Mouse (Mus musculus): ENCODE data around the gene Nudt6. TPM values are rescaled to one million over a fixed set of nuclear protein-coding genes. Genes with fewer than 3 reads are reported as not detected.
A peak's percentile ranks its signal among the peaks of the same experiment; 100 is the strongest.

Gene Nudt6
- total and polyA plus RNA-seq, 3 experiments: 6.0 to 9.1 TPM; not detected in 1

- Histone ChIP-seq H3K4me1 (ENCODE audit: control insufficient read depth in 1 of 2, insufficient read depth in 2 of 2, low read length in 2 of 2) (peaks cover 2% of the 10 kb centered on the region in 2 experiments; a peak in 2 of 4 replicates), H3K4me3 (ENCODE audit: control insufficient read depth in 1 of 2, insufficient read depth in 1 of 2, low read depth in 2 of 2, low read length in 2 of 2) (no peak overlapping the region), H3K27ac (ENCODE audit: control insufficient read depth, low read depth, low read length) (no peak overlapping the region), H3K79me2 (ENCODE audit: control insufficient read depth, insufficient read depth, low read length, poor library complexity) (peaks cover 29% of the 10 kb centered on the region), H3K9ac (ENCODE audit: control insufficient read depth, low read depth, low read length, poor library complexity, severe bottlenecking) (no peak overlapping the region), H3K36me3 (ENCODE audit: control insufficient read depth in 1 of 2, insufficient read depth in 2 of 2, low read length in 2 of 2) (peaks cover 15 to 42% of the 10 kb centered on the region in 2 experiments), H3K27me3 (ENCODE audit: control insufficient read depth in 1 of 2, insufficient read depth in 2 of 2, low read length in 2 of 2) (no peaks in the 10 kb centered on the region), H3K9me3 (replicated peaks; ENCODE audit: insufficient read depth, low read length) (no peaks in the 10 kb centered on the region)
- no peak for TF ChIP-seq RCOR1 (IDR thresholded peaks at IDR 0.05; ENCODE audit: low read depth, low read length)
- TF ChIP-seq GATA1 (IDR thresholded peaks at IDR 0.05; ENCODE audit: low read depth, low read length): no peak
- TF ChIP-seq KAT2A (conservative IDR thresholded peaks at IDR 0.05; ENCODE audit: low read depth, low read length): no peak
- TF ChIP-seq HCFC1 (IDR thresholded peaks at IDR 0.05; ENCODE audit: low read depth, low read length): no peak
- no peak for TF ChIP-seq NELFE (IDR thresholded peaks at IDR 0.05; ENCODE audit: low read depth, low read length)
- no peak for TF ChIP-seq USF2 (IDR thresholded peaks at IDR 0.05; ENCODE audit: borderline replicate concordance in 1 of 2, insufficient read depth in 1 of 2, low read depth in 1 of 2, low read length in 2 of 2)
- TF ChIP-seq MAZ (IDR thresholded peaks at IDR 0.05; ENCODE audit: low read depth, low read length): no peak
- TF ChIP-seq UBTF (IDR thresholded peaks at IDR 0.05; ENCODE audit: borderline replicate concordance, insufficient read depth, low read depth, low read length): no peak
- TF ChIP-seq E2F4 (IDR thresholded peaks at IDR 0.05; ENCODE audit: borderline replicate concordance, low read depth, low read length): no peak
- no peak for TF ChIP-seq CTCF (IDR thresholded peaks at IDR 0.05 in 2 of 3, conservative IDR thresholded peaks at IDR 0.05 in 1 of 3; ENCODE audit: control insufficient read depth in 1 of 3, insufficient read depth in 1 of 3, low read depth in 2 of 3, low read length in 3 of 3, poor library complexity in 1 of 3, severe bottlenecking in 1 of 3)
- no peak for DNase-seq (ENCODE audit: low read depth, low spot score)
Measured at GRCm38 (mm10) chr3:37426069-37426468, 6.1 kb upstream of the Nudt6 start.

- Histone ChIP-seq H3K27ac (ENCODE audit: control insufficient read depth, low read depth, low read length) (peak overlapping the region; percentile 88), H3K4me3 (ENCODE audit: control insufficient read depth in 1 of 2, insufficient read depth in 1 of 2, low read depth in 2 of 2, low read length in 2 of 2) (peak overlapping the region; percentile 91 to 95), H3K9ac (ENCODE audit: control insufficient read depth, low read depth, low read length, poor library complexity, severe bottlenecking) (peak overlapping the region; percentile 94), H3K27me3 (ENCODE audit: control insufficient read depth in 1 of 2, insufficient read depth in 2 of 2, low read length in 2 of 2) (no peaks in the 10 kb centered on the region), H3K79me2 (ENCODE audit: control insufficient read depth, insufficient read depth, low read length, poor library complexity) (peaks cover 40% of the 10 kb centered on the region), H3K9me3 (replicated peaks; ENCODE audit: insufficient read depth, low read length) (no peaks in the 10 kb centered on the region), H3K36me3 (ENCODE audit: control insufficient read depth in 1 of 2, insufficient read depth in 2 of 2, low read length in 2 of 2) (peaks cover 12 to 13% of the 10 kb centered on the region in 2 experiments), H3K4me1 (ENCODE audit: control insufficient read depth in 1 of 2, insufficient read depth in 2 of 2, low read length in 2 of 2) (peaks cover 2 to 6% of the 10 kb centered on the region in 2 experiments; a peak in 1 of 4 replicates)
- no peak for TF ChIP-seq TBP (IDR thresholded peaks at IDR 0.05; ENCODE audit: low read depth, low read length)
- TF ChIP-seq MAX (IDR thresholded peaks at IDR 0.05; ENCODE audit: low read length): no peak; the same call in 1 of the 2 replicates
- 0 out of 2 replicates have a peak, but pooled peaks have one; percentile 30 for TF ChIP-seq BHLHE40 (IDR thresholded peaks at IDR 0.05; ENCODE audit: borderline replicate concordance, low read depth, low read length)
- TF ChIP-seq ZMIZ1 (IDR thresholded peaks at IDR 0.05; ENCODE audit: low read depth, low read length): no peak
- peak; percentile 78 for TF ChIP-seq SIN3A (IDR thresholded peaks at IDR 0.05; ENCODE audit: low read length)
- TF ChIP-seq EP300 (IDR thresholded peaks at IDR 0.05; ENCODE audit: low read depth in 1 of 2, low read length in 2 of 2): 0 out of 4 replicates have a peak, but pooled peaks of 1 of the 2 experiments have one; percentile 10
- 0 out of 2 replicates have a peak, but pooled peaks have one; percentile 35 for TF ChIP-seq E2F4 (IDR thresholded peaks at IDR 0.05; ENCODE audit: borderline replicate concordance, low read depth, low read length)
- peak; percentile 70 for TF ChIP-seq GATA1 (IDR thresholded peaks at IDR 0.05; ENCODE audit: low read depth, low read length)
- TF ChIP-seq USF1 (IDR thresholded peaks at IDR 0.05; ENCODE audit: low read depth, low read length): no peak
- peak; percentile 55 for DNase-seq (ENCODE audit: low read depth, low spot score)
Measured at GRCm38 (mm10) chr3:37421179-37421578, 1.2 kb upstream of the Nudt6 start.

Data from MEL (cell line).